Mouse (Mus musculus) midbrain, postnatal 0 days (tissue): ENCODE results near the gene Sf3a3. TPM values are rescaled to one million over a fixed set of nuclear protein-coding genes. Genes with fewer than 3 reads are reported as not detected.

Source experiments
- ATAC-seq: fragments of 200-750 bp; cut with Nextera tagmentation; 2 replicates; pipeline ENCODE4 v1.8.0; 2017; ENCODE audit warnings: moderate number of reproducible peaks, mild to moderate bottlenecking, moderate TSS enrichment, moderate library complexity; ENCODE audit not compliant: low FRiP score
- DNase-seq: peaks from one replicate; pipeline ENCODE4 v3.0.0-alpha.2; 2015; ENCODE audit warnings: low spot score
- H3K27ac ChIP-seq: fragments of 300-500 bp; sonication (generic); 2 replicates; pipeline ENCODE4 v1.5.1; 2014; ENCODE audit warnings: low read depth, mild to moderate bottlenecking, low read length, mixed read lengths
- H3K27me3 ChIP-seq: fragments of 300-500 bp; sonication (generic); 2 replicates; pipeline ENCODE4 v1.6.1; 2014; ENCODE audit warnings: low read length, control low read depth, mixed read lengths; ENCODE audit not compliant: insufficient read depth
- H3K36me3 ChIP-seq: fragments of 300-500 bp; sonication (generic); 2 replicates; pipeline ENCODE4 v1.6.1; 2014; ENCODE audit warnings: low read length, control low read depth, mixed read lengths; ENCODE audit not compliant: insufficient read depth
- H3K4me1 ChIP-seq: fragments of 300-500 bp; sonication (generic); 2 replicates; pipeline ENCODE4 v1.6.1; 2014; ENCODE audit warnings: mild to moderate bottlenecking, control low read depth, antibody characterized with exemption, low read length, mixed read lengths; ENCODE audit not compliant: insufficient read depth
- H3K4me2 ChIP-seq: fragments of 300-500 bp; sonication (generic); 2 replicates; pipeline ENCODE4 v1.6.1; 2014; ENCODE audit warnings: low read depth, mild to moderate bottlenecking, low read length, mixed read lengths; ENCODE audit not compliant: poor library complexity, severe bottlenecking
- H3K4me3 ChIP-seq: fragments of 300-500 bp; sonication (generic); 2 replicates; pipeline ENCODE4 v1.5.1; 2014; ENCODE audit warnings: low read depth, mild to moderate bottlenecking, low read length, moderate library complexity
- H3K9ac ChIP-seq: fragments of 300-500 bp; sonication (generic); replicated peaks from 2 replicates; pipeline ENCODE4 v1.6.1; 2014; ENCODE audit warnings: mild to moderate bottlenecking, low read length, moderate library complexity, mixed read lengths; ENCODE audit not compliant: poor library complexity, severe bottlenecking
- H3K9me3 ChIP-seq: fragments of 300-500 bp; sonication (generic); 2 replicates; pipeline ENCODE4 v1.6.1; 2016; ENCODE audit warnings: low read length, control low read depth
- CTCF ChIP-seq: IDR thresholded peaks from 2 replicates; pipeline ENCODE4 v1.5.1; 2016; ENCODE audit warnings: antibody characterized with exemption, mild to moderate bottlenecking
- WGBS: fragments of 180-500 bp; shearing (Covaris S2); extraction: QIAGEN DNeasy Blood & Tissue Kit; methylation state at CpG from one replicate; pipeline ENCODE4 v1.1.7; 2014; 5-methylcytosine and 5-hydroxymethylcytosine counted together
- polyA plus RNA-seq: library from polyadenylated mRNA; unstranded; fragments of >200 nt; fragmentation: Nextera tagmentation; extraction: Ambion mirVana; gene quantifications from 2 replicates; pipeline ENCODE4 v1.2.1, GENCODE M21; 2015
- total RNA-seq: library from RNA; depleted of rRNA; stranded (reverse); fragments of >200 nt; gene quantifications from 2 replicates; pipeline ENCODE4 v1.2.3, GENCODE M21; 2014; rRNA removed

Sf3a3 gene
- total RNA-seq (32.8 and 34.3 TPM in 2 replicates), polyA plus RNA-seq (73.8 and 75.9 TPM in 2 replicates)

GRCm38 (mm10) chr4:124714545-124715481 lies at the start of gene Sf3a3:
Gene Sf3a3 (plus strand): TSS chr4:124714776.
- Histone ChIP-seq H3K36me3 (peaks cover 26% of the 10 kb centered on the region), H3K9me3 (no peaks in the 10 kb centered on the region), H3K27ac (peak within 1 kb of the TSS; percentile 74; the same call in 1 of the 2 replicates), H3K4me3 (peak within 1 kb of the TSS; percentile 88), H3K9ac (peak within 1 kb of the TSS; percentile 89), H3K27me3 (no peaks in the 10 kb centered on the region), H3K4me2 (peak within 1 kb of the TSS; percentile 95), H3K4me1 (peaks cover 8% of the 10 kb centered on the region)
- under 1% methylated on average over 57 of the region's 57 CpGs for WGBS
- ATAC-seq = peak; percentile 95
- peak; percentile 91 for TF ChIP-seq CTCF
- DNase-seq = peak; percentile 97

- no peak for TF ChIP-seq CTCF
- Histone ChIP-seq H3K36me3 (no peaks in the 10 kb centered on the region), H3K9me3 (no peaks in the 10 kb centered on the region), H3K9ac (no peak overlapping the region), H3K4me3 (no peak overlapping the region), H3K27me3 (peaks cover 7% of the 10 kb centered on the region), H3K27ac (no peak overlapping the region), H3K4me2 (no peak overlapping the region), H3K4me1 (peaks cover 17% of the 10 kb centered on the region; the same call in 1 of the 2 replicates)
- DNase-seq (no peak), ATAC-seq (no peak)
- WGBS = 33% methylated on average over 14 of the region's 14 CpGs
Measured at GRCm38 (mm10) chr4:124667476-124668033, 47.0 kb upstream of the Sf3a3 start.

- Histone ChIP-seq H3K9ac (no peak overlapping the region), H3K9me3 (no peaks in the 10 kb centered on the region), H3K4me2 (no peak overlapping the region), H3K36me3 (no peaks in the 10 kb centered on the region), H3K4me3 (no peak overlapping the region), H3K4me1 (peaks cover 23% of the 10 kb centered on the region; the same call in 1 of the 2 replicates), H3K27ac (no peak overlapping the region), H3K27me3 (peaks cover 7% of the 10 kb centered on the region)
- no peak for TF ChIP-seq CTCF
- ATAC-seq (no peak), DNase-seq (no peak)
- WGBS = 15% methylated on average over 8 of the region's 8 CpGs
Measured at GRCm38 (mm10) chr4:124668078-124668477, 46.5 kb upstream of the Sf3a3 start.

- no peak for TF ChIP-seq CTCF
- Histone ChIP-seq H3K4me2 (no peak overlapping the region), H3K27ac (no peak overlapping the region), H3K4me1 (peaks cover 30% of the 10 kb centered on the region; the same call in 1 of the 2 replicates), H3K27me3 (peaks cover 7% of the 10 kb centered on the region), H3K9ac (no peak overlapping the region), H3K4me3 (no peak overlapping the region), H3K36me3 (no peaks in the 10 kb centered on the region), H3K9me3 (no peaks in the 10 kb centered on the region)
- no peak for ATAC-seq
- DNase-seq = no peak
- WGBS = 68% methylated on average over 8 of the region's 8 CpGs
Measured at GRCm38 (mm10) chr4:124670232-124670631, 44.3 kb upstream of the Sf3a3 start.

DNA sequence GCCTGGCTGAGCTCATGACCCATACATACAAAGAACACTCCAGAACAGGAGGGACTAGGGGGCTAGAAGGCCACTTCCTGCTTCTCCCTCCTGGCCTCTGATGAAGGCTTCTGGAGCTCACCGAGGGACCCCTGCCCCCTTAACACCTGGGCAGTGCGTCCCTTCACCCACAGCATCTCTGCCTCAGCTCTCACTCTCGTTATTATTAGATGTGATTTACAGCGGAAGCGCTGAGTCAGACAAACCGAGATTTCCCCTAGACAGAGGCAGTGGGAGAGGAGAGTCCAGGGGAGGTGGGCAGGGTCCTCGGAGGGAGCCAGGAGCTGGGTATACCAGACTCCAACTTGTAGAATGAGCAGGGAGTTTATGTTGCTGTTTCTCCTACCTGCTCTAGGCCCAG lies 43.0 kb upstream of the Sf3a3 start:
- no peak overlapping the region for H3K4me3 ChIP-seq
- H3K27ac ChIP-seq = peak overlapping the region; percentile 38; the same call in 1 of the 2 replicates
- ATAC-seq = no peak
- no peak overlapping the region for H3K4me2 ChIP-seq
- TF ChIP-seq CTCF = no peak
- H3K36me3 ChIP-seq = no peaks in the 10 kb centered on the region
- 44% methylated on average over 7 of the region's 7 CpGs for WGBS
- no peak for DNase-seq
- H3K4me1 ChIP-seq = peaks cover 30% of the 10 kb centered on the region; the same call in 1 of the 2 replicates
- H3K9me3 ChIP-seq = no peaks in the 10 kb centered on the region
- peaks cover 3% of the 10 kb centered on the region; the same call in 1 of the 2 replicates for H3K27me3 ChIP-seq
- no peak overlapping the region for H3K9ac ChIP-seq
